In genomic region chr4:82872121-82872520, GRCm38 (mm10) we compare ENCODE assay signal across 22 mouse cellular contexts. TPM values are rescaled to one million over a fixed set of nuclear protein-coding genes. Genes with fewer than 3 reads are reported as not detected.
DNase-seq lines count a peak whose midpoint lies in the region; ATAC-seq lines count a peak whose summit lies in the region.
"Had no signal": no experiment of that assay in that cellular context is flagged by ENCODE, and none has a peak within 500 bp of the region (broad histone marks: within the 10 kb centered on the region; RNA-seq: fewer than 3 reads in every experiment).

No protein-coding gene starts in this region.

- no peaks in the 10 kb centered on the region for H3K9me3 ChIP-seq in midbrain, embryonic 11.5 days (ENCODE audit: control insufficient read depth, low read length)
- H3K9me3 ChIP-seq in midbrain, embryonic 13.5 days, result no peaks in the 10 kb centered on the region
- no peaks in the 10 kb centered on the region for H3K9me3 ChIP-seq in forebrain, embryonic 10.5 days
- H3K9me3 ChIP-seq: embryonic facial prominence, embryonic 12.5 days; forebrain, embryonic 12.5 days; heart, embryonic 13.5 days; hindbrain, embryonic 15.5 days had no signal

- WGBS in midbrain, embryonic 11.5 days, result 34% methylated on average over 6 of the region's 6 CpGs
- 24% methylated on average over 6 of the region's 6 CpGs for WGBS in midbrain, embryonic 13.5 days
- 51% methylated on average over 6 of the region's 6 CpGs for WGBS in forebrain, embryonic 10.5 days

- no peaks in the 10 kb centered on the region for H3K27me3 ChIP-seq in midbrain, embryonic 11.5 days (ENCODE audit: control insufficient read depth, insufficient read depth, low read length)
- H3K27me3 ChIP-seq in midbrain, embryonic 13.5 days, result no peaks in the 10 kb centered on the region
- no peaks in the 10 kb centered on the region for H3K27me3 ChIP-seq in forebrain, embryonic 10.5 days (ENCODE audit: poor library complexity, severe bottlenecking)
- H3K27me3 ChIP-seq: embryonic facial prominence, embryonic 12.5 days; forebrain, embryonic 12.5 days; heart, embryonic 13.5 days; hindbrain, embryonic 15.5 days had no signal

- H3K4me3 ChIP-seq in midbrain, embryonic 11.5 days (ENCODE audit: low read depth, low read length), result no peak overlapping the region
- no peak overlapping the region for H3K4me3 ChIP-seq in midbrain, embryonic 13.5 days (replicated peaks)
- H3K4me3 ChIP-seq in forebrain, embryonic 10.5 days, result no peak overlapping the region
- H3K4me3 ChIP-seq: embryonic facial prominence, embryonic 12.5 days; forebrain, embryonic 12.5 days; heart, embryonic 13.5 days; hindbrain, embryonic 15.5 days had no signal

- ATAC-seq in midbrain, embryonic 11.5 days (ENCODE audit: low FRiP score), result no peak
- ATAC-seq in midbrain, embryonic 13.5 days, result no peak
- ATAC-seq in megakaryocyte, adult 5-6 weeks (ENCODE audit: poor library complexity, severe bottlenecking), result no peak
- ATAC-seq: forebrain, embryonic 16.5 days had no signal

- no peak overlapping the region for H3K4me2 ChIP-seq in midbrain, embryonic 11.5 days
- no peak overlapping the region for H3K4me2 ChIP-seq in midbrain, embryonic 13.5 days (replicated peaks)
- H3K4me2 ChIP-seq: embryonic facial prominence, embryonic 12.5 days; forebrain, embryonic 12.5 days; heart, embryonic 13.5 days; hindbrain, embryonic 15.5 days had no signal

- peaks cover 3% of the 10 kb centered on the region; the same call in 1 of the 2 replicates for H3K4me1 ChIP-seq in midbrain, embryonic 11.5 days (ENCODE audit: control insufficient read depth, insufficient read depth, low read length)
- peaks cover 8% of the 10 kb centered on the region; the same call in 1 of the 2 replicates for H3K4me1 ChIP-seq in midbrain, embryonic 13.5 days (replicated peaks)
- H3K4me1 ChIP-seq in forebrain, embryonic 10.5 days, result peaks cover 8% of the 10 kb centered on the region
- H3K4me1 ChIP-seq: embryonic facial prominence, embryonic 12.5 days; heart, embryonic 13.5 days; hindbrain, embryonic 15.5 days had no signal

- no peak overlapping the region for H3K9ac ChIP-seq in midbrain, embryonic 11.5 days (ENCODE audit: low read length)
- H3K9ac ChIP-seq in midbrain, embryonic 13.5 days (replicated peaks), result no peak overlapping the region
- H3K9ac ChIP-seq: embryonic facial prominence, embryonic 12.5 days; forebrain, embryonic 12.5 days; heart, embryonic 13.5 days; hindbrain, embryonic 15.5 days had no signal

- peak; percentile 53 for DNase-seq in midbrain, embryonic 11.5 days (ENCODE audit: low spot score, missing footprints)
- DNase-seq in ES-CJ7 (ENCODE audit: low read depth, low spot score), result peak; percentile 7
- DNase-seq in ZHBTc4 (ENCODE audit: low read depth, low spot score), result peak; percentile 30
- no peak for DNase-seq in forebrain, embryonic 10.5 days (ENCODE audit: extremely low spot score, low spot score)
- DNase-seq: adrenal gland, adult 2 months; adrenal gland, postnatal 25 days; cerebellum, adult 8-10 months; cerebellum, postnatal 14 days; gastrocnemius, postnatal 14 days; heart, postnatal 36 days had no signal

- no peak overlapping the region for H3K27ac ChIP-seq in midbrain, embryonic 11.5 days (ENCODE audit: low read depth, low read length)
- no peak overlapping the region for H3K27ac ChIP-seq in midbrain, embryonic 13.5 days
- no peak overlapping the region for H3K27ac ChIP-seq in forebrain, embryonic 10.5 days
- H3K27ac ChIP-seq: embryonic facial prominence, embryonic 12.5 days; forebrain, embryonic 12.5 days; heart, embryonic 13.5 days; hindbrain, embryonic 15.5 days had no signal

- H3K36me3 ChIP-seq in midbrain, embryonic 11.5 days (ENCODE audit: control insufficient read depth, insufficient read depth, low read length), result no peaks in the 10 kb centered on the region
- no peaks in the 10 kb centered on the region for H3K36me3 ChIP-seq in midbrain, embryonic 13.5 days
- H3K36me3 ChIP-seq in forebrain, embryonic 10.5 days (replicated peaks), result no peaks in the 10 kb centered on the region
- H3K36me3 ChIP-seq: embryonic facial prominence, embryonic 12.5 days; forebrain, embryonic 12.5 days; heart, embryonic 13.5 days; hindbrain, embryonic 15.5 days had no signal

RNA-seq across cellular contexts. Expression of gene Zdhhc21, which starts 12.4 kb away (rescaled TPM):
- polyA plus RNA-seq in midbrain, embryonic 11.5 days (2014; fragmentation: Nextera tagmentation; extraction: Ambion mirVana), result 11.5 and 15.6 TPM in 2 replicates
- 16.7 and 16.9 TPM in 2 replicates for polyA plus RNA-seq in midbrain, embryonic 13.5 days (2015; fragmentation: Nextera tagmentation; extraction: Ambion mirVana)
- polyA plus RNA-seq in forebrain, embryonic 10.5 days (2016; fragmentation: Nextera tagmentation; extraction: Ambion mirVana), result 11.6 and 13.7 TPM in 2 replicates
- 33.4 and 38.2 TPM in 2 replicates for total RNA-seq in megakaryocyte, adult 5-6 weeks (2015)
- 24.7 and 33.2 TPM in 2 replicates for total RNA-seq in megakaryocyte, adult 5-6 weeks (2017)

RNA-seq across cellular contexts. Expression of gene Cer1, which starts 12.8 kb away (rescaled TPM):
- not detected in 2 replicates for polyA plus RNA-seq in midbrain, embryonic 11.5 days (2014; fragmentation: Nextera tagmentation; extraction: Ambion mirVana)
- polyA plus RNA-seq in midbrain, embryonic 13.5 days (2015; fragmentation: Nextera tagmentation; extraction: Ambion mirVana), result 0.08 TPM in 1 of 2 replicates, not detected in the other
- not detected in 2 replicates for polyA plus RNA-seq in forebrain, embryonic 10.5 days (2016; fragmentation: Nextera tagmentation; extraction: Ambion mirVana)
- total RNA-seq in megakaryocyte, adult 5-6 weeks (2015), result not detected in 2 replicates
- not detected in 2 replicates for total RNA-seq in megakaryocyte, adult 5-6 weeks (2017)
- total RNA-seq: adrenal gland, adult 2 months; adrenal gland, postnatal 25 days; common myeloid progenitor, adult 5-6 weeks; gastrocnemius, adult 18-20 months; gastrocnemius, postnatal 14 days; heart, postnatal 36 days; MEL had no signal
- polyA plus RNA-seq: adrenal gland, adult 2 months; forebrain, embryonic 12.5 days; forebrain, embryonic 16.5 days; gonadal fat pad, adult 2 months; heart, postnatal 0 days; hindbrain, embryonic 15.5 days had no signal
